Mouse (Mus musculus) liver, embryonic 11.5 days (tissue): ENCODE measurements at regions not wholly inside any gene's neighbourhood (a gene's known extent, or its start where the extent isn't known, plus 50 kb on each side); places are given as distances from the start of the nearest gene placed in this dataset.

Experiments
- ATAC-seq: fragments of 200-750 bp; cut with Nextera tagmentation; replicated peaks from 2 replicates; pipeline ENCODE4 v1.8.0; 2017; ENCODE audit warnings: moderate number of reproducible peaks, mild to moderate bottlenecking, moderate TSS enrichment, moderate library complexity; ENCODE audit not compliant: low FRiP score
- DNase-seq: peaks from one replicate; pipeline ENCODE4 v3.0.0-alpha.2; 2017; ENCODE audit warnings: low spot score
- H3K27ac ChIP-seq: fragments of 300-500 bp; sonication (generic); 2 replicates; pipeline ENCODE4 v1.5.1; 2014; ENCODE audit warnings: mild to moderate bottlenecking, low read depth, low read length, control low read depth
- H3K27me3 ChIP-seq: fragments of 300-500 bp; sonication (generic); replicated peaks from 2 replicates; pipeline ENCODE4 v1.6.1; 2014; ENCODE audit warnings: low read length, mixed read lengths; ENCODE audit not compliant: control insufficient read depth, insufficient read depth
- H3K36me3 ChIP-seq: fragments of 300-500 bp; sonication (generic); 2 replicates; pipeline ENCODE4 v1.6.1; 2014; ENCODE audit warnings: mild to moderate bottlenecking, low read length, moderate library complexity, mixed read lengths; ENCODE audit not compliant: control insufficient read depth, insufficient read depth
- H3K4me1 ChIP-seq: fragments of 300-500 bp; sonication (generic); replicated peaks from 2 replicates; pipeline ENCODE4 v1.6.1; 2014; ENCODE audit warnings: low read length, mixed read lengths; ENCODE audit not compliant: control insufficient read depth, insufficient read depth
- H3K4me2 ChIP-seq: fragments of 300-500 bp; sonication (generic); 2 replicates; pipeline ENCODE4 v1.6.1; 2014; ENCODE audit warnings: mild to moderate bottlenecking, control low read depth, moderate library complexity
- H3K4me3 ChIP-seq: fragments of 300-500 bp; sonication (generic); 2 replicates; pipeline ENCODE4 v1.5.1; 2014; ENCODE audit warnings: low read depth, low read length, control low read depth
- H3K9ac ChIP-seq: fragments of 300-500 bp; sonication (generic); 2 replicates; pipeline ENCODE4 v1.6.1; 2014; ENCODE audit warnings: low read depth, low read length, control low read depth
- H3K9me3 ChIP-seq: fragments of 300-500 bp; sonication (generic); 2 replicates; pipeline ENCODE4 v1.6.1; 2016; ENCODE audit warnings: low read length, inconsistent platforms, mixed read lengths; ENCODE audit not compliant: control insufficient read depth
- WGBS: fragments of 180-500 bp; shearing (Covaris S2); extraction: QIAGEN DNeasy Blood & Tissue Kit; methylation state at CpG from one replicate; pipeline ENCODE4 v1.1.7; 2014; 5-methylcytosine and 5-hydroxymethylcytosine counted together

- ATAC-seq = no peak
Observed at GRCm38 (mm10) chr13:71481205-71481604, 482.3 kb downstream of the Irx1 start.

GRCm38 (mm10) chr13:71461552-71461951 is 502.0 kb downstream of the Irx1 start:
- H3K4me1 ChIP-seq = no peaks in the 10 kb centered on the region
- WGBS = 61% methylated on average over 3 of the region's 3 CpGs
- H3K9ac ChIP-seq = no peak overlapping the region
- H3K27me3 ChIP-seq = peaks cover 2% of the 10 kb centered on the region; the same call in 1 of the 2 replicates
- no peak overlapping the region for H3K4me2 ChIP-seq
- H3K4me3 ChIP-seq = no peak overlapping the region
- no peak for ATAC-seq
- H3K27ac ChIP-seq = no peak overlapping the region
- DNase-seq = no peak
- H3K36me3 ChIP-seq = no peaks in the 10 kb centered on the region
- H3K9me3 ChIP-seq = no peaks in the 10 kb centered on the region

More at GRCm38 (mm10) chr13:71481205-71481604, 482.3 kb downstream of the Irx1 start:
- Histone ChIP-seq H3K4me3 (no peak overlapping the region), H3K36me3 (no peaks in the 10 kb centered on the region), H3K27ac (no peak overlapping the region), H3K27me3 (no peaks in the 10 kb centered on the region), H3K9me3 (no peaks in the 10 kb centered on the region), H3K9ac (no peak overlapping the region), H3K4me2 (no peak overlapping the region), H3K4me1 (no peaks in the 10 kb centered on the region)
- no peak for DNase-seq

GRCm38 (mm10) chr13:71460607-71461006 is 502.9 kb downstream of the Irx1 start:
- no peak overlapping the region for H3K9ac ChIP-seq
- no peak for DNase-seq
- no peak for ATAC-seq
- no peaks in the 10 kb centered on the region for H3K9me3 ChIP-seq
- H3K27me3 ChIP-seq = peaks cover 2% of the 10 kb centered on the region; the same call in 1 of the 2 replicates
- H3K36me3 ChIP-seq = no peaks in the 10 kb centered on the region
- H3K27ac ChIP-seq = no peak overlapping the region
- 68% methylated on average over 2 of the region's 2 CpGs for WGBS
- no peak overlapping the region for H3K4me3 ChIP-seq
- H3K4me2 ChIP-seq = no peak overlapping the region
- no peaks in the 10 kb centered on the region for H3K4me1 ChIP-seq

GRCm38 (mm10) chr13:71460097-71460496 is 503.4 kb downstream of the Irx1 start:
- Histone ChIP-seq H3K36me3 (no peaks in the 10 kb centered on the region), H3K9ac (no peak overlapping the region), H3K4me1 (no peaks in the 10 kb centered on the region), H3K4me2 (no peak overlapping the region), H3K27ac (no peak overlapping the region), H3K9me3 (no peaks in the 10 kb centered on the region), H3K27me3 (peaks cover 2% of the 10 kb centered on the region; the same call in 1 of the 2 replicates), H3K4me3 (no peak overlapping the region)
- DNase-seq (no peak), ATAC-seq (no peak)
- 61% methylated on average over 9 of the region's 9 CpGs for WGBS

GRCm38 (mm10) chr13:71459022-71459536 is 504.4 kb downstream of the Irx1 start:
- no peaks in the 10 kb centered on the region for H3K36me3 ChIP-seq
- no peak overlapping the region for H3K4me3 ChIP-seq
- DNase-seq (no peak), ATAC-seq (no peak)
- WGBS = 31% methylated on average over 11 of the region's 11 CpGs
- H3K4me1 ChIP-seq = no peaks in the 10 kb centered on the region
- no peaks in the 10 kb centered on the region for H3K9me3 ChIP-seq
- H3K4me2 ChIP-seq = no peak overlapping the region
- H3K27ac ChIP-seq = no peak overlapping the region
- no peak overlapping the region for H3K9ac ChIP-seq
- peaks cover 2% of the 10 kb centered on the region; the same call in 1 of the 2 replicates for H3K27me3 ChIP-seq

- WGBS = 4% methylated on average over 25 of the region's 25 CpGs
- Histone ChIP-seq H3K4me3 (no peak overlapping the region), H3K27me3 (peaks cover 2% of the 10 kb centered on the region; the same call in 1 of the 2 replicates), H3K36me3 (no peaks in the 10 kb centered on the region), H3K4me2 (peak overlapping the region; percentile 46), H3K4me1 (no peaks in the 10 kb centered on the region), H3K27ac (no peak overlapping the region), H3K9me3 (no peaks in the 10 kb centered on the region), H3K9ac (no peak overlapping the region)
- no peak; the same call in 1 of the 2 replicates for ATAC-seq
- peak; percentile 70 for DNase-seq
Observed at GRCm38 (mm10) chr13:71458061-71458935, 505.2 kb downstream of the Irx1 start.

- H3K4me1 ChIP-seq = no peaks in the 10 kb centered on the region
- no peak overlapping the region for H3K4me2 ChIP-seq
- no peak overlapping the region for H3K4me3 ChIP-seq
- 78% methylated on average over 3 of the region's 3 CpGs for WGBS
- H3K9ac ChIP-seq = no peak overlapping the region
- ATAC-seq = no peak
- DNase-seq = no peak
- H3K27ac ChIP-seq = no peak overlapping the region
- H3K27me3 ChIP-seq = peaks cover 2% of the 10 kb centered on the region; the same call in 1 of the 2 replicates
- H3K36me3 ChIP-seq = no peaks in the 10 kb centered on the region
- H3K9me3 ChIP-seq = no peaks in the 10 kb centered on the region
Observed at GRCm38 (mm10) chr13:71457550-71457949, 506.0 kb downstream of the Irx1 start.

- H3K9ac ChIP-seq = no peak overlapping the region
Observed at GRCm38 (mm10) chr13:71452258-71452657, 511.3 kb downstream of the Irx1 start.

More at GRCm38 (mm10) chr13:71452258-71452657, 511.3 kb downstream of the Irx1 start:
- ATAC-seq (no peak), DNase-seq (no peak)
- H3K27me3 ChIP-seq = no peaks in the 10 kb centered on the region
- H3K9me3 ChIP-seq = no peaks in the 10 kb centered on the region
- H3K4me1 ChIP-seq = no peaks in the 10 kb centered on the region
- no peak overlapping the region for H3K4me2 ChIP-seq
- no peak overlapping the region for H3K4me3 ChIP-seq
- WGBS = 83% methylated on average over 5 of the region's 5 CpGs
- H3K27ac ChIP-seq = no peak overlapping the region
- no peaks in the 10 kb centered on the region for H3K36me3 ChIP-seq
